Mouse (Mus musculus) heart, postnatal 0 days (tissue): ENCODE measurements around the gene Mpp6. TPM values are rescaled to one million over a fixed set of nuclear protein-coding genes. Genes with fewer than 3 reads are reported as not detected.

ENCODE experiments used
- ATAC-seq: fragments of 200-750 bp; cut with Nextera tagmentation; 2 replicates; pipeline ENCODE4 v1.8.0; 2017; ENCODE audit warnings: low read depth, moderate number of reproducible peaks, moderate library complexity; ENCODE audit not compliant: insufficient read depth
- DNase-seq: peaks from one replicate; pipeline ENCODE4 v3.0.0-alpha.2; 2016; ENCODE audit warnings: low spot score
- H3K27ac ChIP-seq: fragments of 300-500 bp; sonication (generic); 2 replicates; pipeline ENCODE4 v1.5.1; 2014; ENCODE audit warnings: low read depth, mild to moderate bottlenecking
- H3K27me3 ChIP-seq: fragments of 300-500 bp; sonication (generic); 2 replicates; pipeline ENCODE4 v1.6.1; 2014; ENCODE audit warnings: low read length, mixed read lengths; ENCODE audit not compliant: control insufficient read depth, insufficient read depth
- H3K36me3 ChIP-seq: fragments of 300-500 bp; sonication (generic); replicated peaks from 2 replicates; pipeline ENCODE4 v1.6.1; 2014; ENCODE audit warnings: low read length, mixed read lengths; ENCODE audit not compliant: control insufficient read depth, insufficient read depth
- H3K4me1 ChIP-seq: fragments of 300-500 bp; sonication (generic); 2 replicates; pipeline ENCODE4 v1.6.1; 2014; ENCODE audit warnings: antibody characterized with exemption; ENCODE audit not compliant: control insufficient read depth, insufficient read depth
- H3K4me2 ChIP-seq: fragments of 300-500 bp; sonication (generic); 2 replicates; pipeline ENCODE4 v1.6.1; 2014; ENCODE audit warnings: low read depth, mild to moderate bottlenecking, low read length, moderate library complexity
- H3K4me3 ChIP-seq: fragments of 300-500 bp; sonication (generic); 2 replicates; pipeline ENCODE4 v1.5.1; 2014; ENCODE audit warnings: low read depth, low read length
- H3K9ac ChIP-seq: fragments of 300-500 bp; sonication (generic); replicated peaks from 2 replicates; pipeline ENCODE4 v1.6.1; 2014; ENCODE audit warnings: low read depth, low read length, mixed read lengths
- H3K9me3 ChIP-seq: fragments of 300-500 bp; sonication (generic); replicated peaks from 2 replicates; pipeline ENCODE4 v1.6.1; 2016; ENCODE audit warnings: low read length; ENCODE audit not compliant: control insufficient read depth
- CTCF ChIP-seq: IDR thresholded peaks from 2 replicates; pipeline ENCODE4 v1.5.1; 2016; ENCODE audit warnings: antibody characterized with exemption, control low read depth, low read depth
- EP300 ChIP-seq: IDR thresholded peaks from 2 replicates; pipeline ENCODE4 v1.6.1; 2016; ENCODE audit warnings: antibody characterized with exemption, low read depth
- WGBS: fragments of 180-500 bp; shearing (Covaris S2); extraction: QIAGEN DNeasy Blood & Tissue Kit; methylation state at CpG from one replicate; pipeline ENCODE4 v1.1.7; 2014; 5-methylcytosine and 5-hydroxymethylcytosine counted together
- polyA plus RNA-seq: library from polyadenylated mRNA; unstranded; fragments of >200 nt; fragmentation: Nextera tagmentation; extraction: Ambion mirVana; gene quantifications from 2 replicates; pipeline ENCODE4 v1.2.1, GENCODE M21; 2015
- total RNA-seq: library from RNA; depleted of rRNA; stranded (reverse); fragments of >200 nt; gene quantifications from 2 replicates; pipeline ENCODE4 v1.2.3, GENCODE M21; 2014; ENCODE audit warnings: low replicate concordance

The Mpp6 gene
- total and polyA plus RNA-seq, 2 experiments from 2014 or later = 52.8 to 86.9 TPM

- H3K4me1 ChIP-seq = no peaks in the 10 kb centered on the region
- 82% methylated on average over 4 of the region's 4 CpGs for WGBS
- H3K27ac ChIP-seq = no peak overlapping the region
- no peak overlapping the region for H3K9ac ChIP-seq
- no peak for ATAC-seq
- H3K36me3 ChIP-seq = no peaks in the 10 kb centered on the region
- H3K9me3 ChIP-seq = no peaks in the 10 kb centered on the region
- no peak overlapping the region for H3K4me2 ChIP-seq
- H3K27me3 ChIP-seq = no peaks in the 10 kb centered on the region
- DNase-seq = no peak
- no peak overlapping the region for H3K4me3 ChIP-seq
- no peak for TF ChIP-seq CTCF
- TF ChIP-seq EP300 = no peak
Measured at GRCm38 (mm10) chr6:50223606-50224005, 113.6 kb downstream of the Mpp6 start.

GRCm38 (mm10) chr6:50225232-50225631 is 115.2 kb downstream of the Mpp6 start:
- Histone ChIP-seq H3K4me1 (no peaks in the 10 kb centered on the region), H3K9ac (no peak overlapping the region), H3K27me3 (no peaks in the 10 kb centered on the region), H3K4me3 (no peak overlapping the region), H3K27ac (no peak overlapping the region), H3K36me3 (no peaks in the 10 kb centered on the region), H3K9me3 (no peaks in the 10 kb centered on the region), H3K4me2 (no peak overlapping the region)
- TF ChIP-seq EP300 = no peak
- TF ChIP-seq CTCF = no peak
- ATAC-seq = no peak
- DNase-seq = no peak
- 74% methylated on average over 5 of the region's 5 CpGs for WGBS

- WGBS = 62% methylated on average over 5 of the region's 5 CpGs
- Histone ChIP-seq H3K27ac (no peak overlapping the region), H3K27me3 (no peaks in the 10 kb centered on the region), H3K9me3 (no peaks in the 10 kb centered on the region), H3K4me2 (no peak overlapping the region), H3K36me3 (no peaks in the 10 kb centered on the region), H3K9ac (no peak overlapping the region), H3K4me1 (no peaks in the 10 kb centered on the region), H3K4me3 (no peak overlapping the region)
- DNase-seq (no peak), ATAC-seq (no peak)
- TF ChIP-seq EP300 (no peak), CTCF (no peak)
Measured at GRCm38 (mm10) chr6:50228180-50228579, 118.1 kb downstream of the Mpp6 start.

- WGBS = 83% methylated on average over 5 of the region's 5 CpGs
- H3K4me2 ChIP-seq = no peak overlapping the region
- H3K27me3 ChIP-seq = no peaks in the 10 kb centered on the region
- no peak overlapping the region for H3K9ac ChIP-seq
- no peak for TF ChIP-seq CTCF
- TF ChIP-seq EP300 = no peak
- no peak for DNase-seq
- H3K9me3 ChIP-seq = no peaks in the 10 kb centered on the region
- H3K4me1 ChIP-seq = no peaks in the 10 kb centered on the region
- H3K4me3 ChIP-seq = no peak overlapping the region
- no peak overlapping the region for H3K27ac ChIP-seq
- no peak for ATAC-seq
- no peaks in the 10 kb centered on the region for H3K36me3 ChIP-seq
Measured at GRCm38 (mm10) chr6:50231288-50231687, 121.2 kb downstream of the Mpp6 start.

GRCm38 (mm10) chr6:50232984-50233383 is 122.9 kb downstream of the Mpp6 start:
- no peak overlapping the region for H3K4me3 ChIP-seq
- no peak for DNase-seq
- 33% methylated on average over 1 of the region's 1 CpGs for WGBS
- no peak overlapping the region for H3K27ac ChIP-seq
- ATAC-seq = no peak
- no peaks in the 10 kb centered on the region for H3K4me1 ChIP-seq
- H3K9ac ChIP-seq = no peak overlapping the region
- H3K36me3 ChIP-seq = no peaks in the 10 kb centered on the region
- H3K27me3 ChIP-seq = no peaks in the 10 kb centered on the region
- no peak overlapping the region for H3K4me2 ChIP-seq
- TF ChIP-seq CTCF (no peak), EP300 (no peak)
- no peaks in the 10 kb centered on the region for H3K9me3 ChIP-seq

- Histone ChIP-seq H3K4me3 (no peak overlapping the region), H3K27ac (no peak overlapping the region), H3K27me3 (no peaks in the 10 kb centered on the region), H3K9me3 (no peaks in the 10 kb centered on the region), H3K4me2 (no peak overlapping the region), H3K36me3 (no peaks in the 10 kb centered on the region), H3K9ac (no peak overlapping the region), H3K4me1 (no peaks in the 10 kb centered on the region)
- WGBS = 44% methylated on average over 2 of the region's 2 CpGs
- ATAC-seq (no peak), DNase-seq (no peak)
- TF ChIP-seq EP300 (no peak), CTCF (no peak)
Measured at GRCm38 (mm10) chr6:50237963-50238362, 127.9 kb downstream of the Mpp6 start.
